Mouse (Mus musculus) C3H10T1/2 (cell line): ENCODE results near the gene Dlg4. TPM values are rescaled to one million over a fixed set of nuclear protein-coding genes. Genes with fewer than 3 reads are reported as not detected.

Experiments
- polyA plus RNA-seq, 2 experiments: library from polyadenylated mRNA; unstranded; fragments of >200 nt; fragmentation: generic; extraction: Trizol; gene quantifications; one replicate each; pipeline ENCODE4 v1.2.1; 2012; ENCODE audit warnings: missing spikeins in 2 of 2

Gene Dlg4
- polyA plus RNA-seq = 10 to 100 TPM; 12.9 to 43.6 TPM

GRCm38 (mm10) chr11:70016669-70017068 is at the start of gene Dlg4:
Gene Dlg4, plus strand, starts transcription at chr11:70016942.

GRCm38 (mm10) chr11:69981141-69981762 is 35.5 kb upstream of the Dlg4 start, which contains the start of gene Ctdnep1:
Gene Ctdnep1, plus strand, starts transcription at chr11:69981156.

GRCm38 (mm10) chr11:69982225-69982624 is 34.5 kb upstream of the Dlg4 start, which contains the start of gene Elp5:
Gene Elp5, minus strand, starts transcription at chr11:69982517.

GRCm38 (mm10) chr11:69990850-69991691 is 25.7 kb upstream of the Dlg4 start, which contains the start of gene Gabarap:
Gene Gabarap, plus strand, starts transcription at chr11:69991143.

GRCm38 (mm10) chr11:69995391-69995960 is 21.3 kb upstream of the Dlg4 start, which contains the start of gene Phf23:
Gene Phf23, plus strand, starts transcription at chr11:69995777.

GRCm38 (mm10) chr11:70000396-70000898 is 16.3 kb upstream of the Dlg4 start, which contains the start of gene Dvl2:
Gene Dvl2, plus strand, starts transcription at chr11:70000595.

GRCm38 (mm10) chr11:70014880-70015558 is 1.7 kb upstream of the Dlg4 start, which contains the start of gene Acadvl:
Gene Acadvl, minus strand, starts transcription at chr11:70015411.

GRCm38 (mm10) chr11:70053898-70054570 is 37.3 kb downstream of the Dlg4 start, which contains the start of gene Asgr1:
Gene Asgr1, plus strand, starts transcription at chr11:70054085.

GRCm38 (mm10) chr11:70091986-70092783 is 75.4 kb downstream of the Dlg4 start, which contains the start of gene Asgr2:
Gene Asgr2, plus strand, starts transcription at chr11:70092644.

Other genes starting within 250 kb of the Dlg4 start
- under 1 TPM; 0.63 to 0.89 TPM for gene Chrnb1, start 221.0 kb upstream of the Dlg4 start, polyA plus RNA-seq
- gene Fgf11, start 215.1 kb upstream of the Dlg4 start, polyA plus RNA-seq = under 1 TPM; 0.01 to 0.31 TPM
- gene Tmem102, start 211.3 kb upstream of the Dlg4 start, polyA plus RNA-seq = under 1 TPM; 0.01 to 0.05 TPM
- not detected for gene Gm39566, start 201.6 kb upstream of the Dlg4 start, polyA plus RNA-seq
- not detected for gene Spem2, start 198.5 kb upstream of the Dlg4 start, polyA plus RNA-seq
- under 1 TPM; 0.02 to 0.07 TPM for gene Spem1, start 194.8 kb upstream of the Dlg4 start, polyA plus RNA-seq
- gene Nlgn2, start 179.2 kb upstream of the Dlg4 start, polyA plus RNA-seq = 10 to 100 TPM in 1 of 2 experiments, 1 to 10 TPM in 1; 4.3 to 49.8 TPM
- 100 to 1,000 TPM; 452 to 473 TPM for gene Tmem256, start 178.4 kb upstream of the Dlg4 start, polyA plus RNA-seq
- gene Plscr3, start 170.6 kb upstream of the Dlg4 start, polyA plus RNA-seq = 100 to 1,000 TPM in 1 of 2 experiments, 10 to 100 TPM in 1; 45.7 to 171 TPM
- gene Tnk1, start 158.2 kb upstream of the Dlg4 start, polyA plus RNA-seq = not detected
- gene Tmem95, start 138.9 kb upstream of the Dlg4 start, polyA plus RNA-seq = not detected
- gene Kctd11, start 135.5 kb upstream of the Dlg4 start, polyA plus RNA-seq = 10 to 100 TPM in 1 of 2 experiments, 1 to 10 TPM in 1; 5.0 to 12.3 TPM
- gene Acap1, start 121.4 kb upstream of the Dlg4 start, polyA plus RNA-seq = under 1 TPM; 0.04 to 0.07 TPM
- gene 2810408A11Rik, start 116.0 kb upstream of the Dlg4 start, polyA plus RNA-seq = 1 to 10 TPM; 1.6 to 9.9 TPM
- gene Neurl4, start 115.9 kb upstream of the Dlg4 start, polyA plus RNA-seq = 10 to 100 TPM; 13.1 to 24.7 TPM
- 10 to 100 TPM; 66.9 to 94.9 TPM for gene Gps2, start 103.1 kb upstream of the Dlg4 start, polyA plus RNA-seq
- gene Eif5a, start 95.0 kb upstream of the Dlg4 start, polyA plus RNA-seq = 1,000 to 10,000 TPM in 1 of 2 experiments, 100 to 1,000 TPM in 1; 812 to 3,163 TPM
- under 1 TPM in 1 of 2 experiments, not detected in 1; 0.13 TPM for gene Ybx2, start 81.1 kb upstream of the Dlg4 start, polyA plus RNA-seq
- under 1 TPM; 0.02 to 0.39 TPM for gene Slc2a4, start 68.8 kb upstream of the Dlg4 start, polyA plus RNA-seq
- gene Cldn7, start 52.2 kb upstream of the Dlg4 start, polyA plus RNA-seq = under 1 TPM in 1 of 2 experiments, not detected in 1; 0.15 TPM
- 100 to 1,000 TPM; 189 to 229 TPM for gene Ctdnep1, start 35.8 kb upstream of the Dlg4 start, polyA plus RNA-seq
- gene Elp5, start 34.4 kb upstream of the Dlg4 start, polyA plus RNA-seq = 100 to 1,000 TPM in 1 of 2 experiments, 10 to 100 TPM in 1; 93.9 to 141 TPM
- 100 to 1,000 TPM; 710 to 827 TPM for gene Gabarap, start 25.8 kb upstream of the Dlg4 start, polyA plus RNA-seq
- 10 to 100 TPM; 66.5 to 68.8 TPM for gene Phf23, start 21.2 kb upstream of the Dlg4 start, polyA plus RNA-seq
- gene Dvl2, start 16.3 kb upstream of the Dlg4 start, polyA plus RNA-seq = 10 to 100 TPM; 22.0 to 49.6 TPM
- 100 to 1,000 TPM; 121 to 196 TPM for gene Acadvl, start 1.5 kb upstream of the Dlg4 start, polyA plus RNA-seq
- gene Asgr1, start 37.1 kb downstream of the Dlg4 start, polyA plus RNA-seq = 1 to 10 TPM; 1.2 to 4.9 TPM
- under 1 TPM; 0.04 to 0.12 TPM for gene Asgr2, start 75.7 kb downstream of the Dlg4 start, polyA plus RNA-seq
- gene Mgl2, start 113.4 kb downstream of the Dlg4 start, polyA plus RNA-seq = under 1 TPM in 1 of 2 experiments, not detected in 1; 0.01 TPM
- under 1 TPM; 0.24 to 0.35 TPM for gene Clec10a, start 139.3 kb downstream of the Dlg4 start, polyA plus RNA-seq
- under 1 TPM; 0.05 to 0.54 TPM for gene Slc16a11, start 195.8 kb downstream of the Dlg4 start, polyA plus RNA-seq
- 1 to 10 TPM in 1 of 2 experiments, under 1 TPM in 1; 0.08 to 2.6 TPM for gene Slc16a13, start 204.1 kb downstream of the Dlg4 start, polyA plus RNA-seq
- gene Bcl6b, start 212.9 kb downstream of the Dlg4 start, polyA plus RNA-seq = under 1 TPM; 0.01 to 0.08 TPM
- 100 to 1,000 TPM; 168 to 216 TPM for gene 0610010K14Rik, start 221.0 kb downstream of the Dlg4 start, polyA plus RNA-seq
- 10 to 100 TPM; 16.5 to 24.7 TPM for gene Gm21988, start 222.9 kb downstream of the Dlg4 start, polyA plus RNA-seq
- gene Rnasek, start 222.9 kb downstream of the Dlg4 start, polyA plus RNA-seq = 100 to 1,000 TPM; 342 to 713 TPM
- under 1 TPM; 0.04 to 0.07 TPM for gene Alox12, start 238.4 kb downstream of the Dlg4 start, polyA plus RNA-seq